Mouse (Mus musculus): ENCODE results near the gene Nhlh1. TPM values are rescaled to one million over a fixed set of nuclear protein-coding genes. Genes with fewer than 3 reads are reported as not detected.

Nhlh1 gene
- total and polyA plus RNA-seq, 3 experiments, result not detected

- no peak for DNase-seq (ENCODE audit: low read depth, low spot score)
- H3K4me3 ChIP-seq (ENCODE audit: control insufficient read depth in 1 of 2, insufficient read depth in 1 of 2, low read depth in 2 of 2, low read length in 2 of 2), result peak overlapping the region; percentile 94 to 98
- no peaks in the 10 kb centered on the region for H3K27me3 ChIP-seq (ENCODE audit: control insufficient read depth in 1 of 2, insufficient read depth in 2 of 2, low read length in 2 of 2)
- H3K79me2 ChIP-seq (ENCODE audit: control insufficient read depth, insufficient read depth, low read length, poor library complexity), result peaks cover 44% of the 10 kb centered on the region
- H3K9me3 ChIP-seq (replicated peaks; ENCODE audit: insufficient read depth, low read length), result no peaks in the 10 kb centered on the region
- peaks cover 0 to 23% of the 10 kb centered on the region in 2 experiments; a peak in 3 of 4 replicates for H3K36me3 ChIP-seq (ENCODE audit: control insufficient read depth in 1 of 2, insufficient read depth in 2 of 2, low read length in 2 of 2)
- peak overlapping the region; percentile 53 for H3K27ac ChIP-seq (ENCODE audit: control insufficient read depth, low read depth, low read length)
- TF ChIP-seq E2F4 (IDR thresholded peaks at IDR 0.05; ENCODE audit: borderline replicate concordance, low read depth, low read length), result no peak
- TF ChIP-seq POLR2A (IDR thresholded peaks at IDR 0.05; ENCODE audit: control insufficient read depth in 1 of 2, insufficient read depth in 1 of 2, low read depth in 1 of 2, low read length in 2 of 2, poor library complexity in 1 of 2), result peak in 1 of 2 experiments; percentile 82; a peak in 2 of 4 replicates
- peaks cover 8 to 9% of the 10 kb centered on the region in 2 experiments for H3K4me1 ChIP-seq (ENCODE audit: control insufficient read depth in 1 of 2, insufficient read depth in 2 of 2, low read length in 2 of 2)
- peak overlapping the region; percentile 92 for H3K9ac ChIP-seq (ENCODE audit: control insufficient read depth, low read depth, low read length, poor library complexity, severe bottlenecking)
Observed at GRCm38 (mm10) chr1:172082899-172083445, 25.6 kb upstream of the Nhlh1 start.

DNA sequence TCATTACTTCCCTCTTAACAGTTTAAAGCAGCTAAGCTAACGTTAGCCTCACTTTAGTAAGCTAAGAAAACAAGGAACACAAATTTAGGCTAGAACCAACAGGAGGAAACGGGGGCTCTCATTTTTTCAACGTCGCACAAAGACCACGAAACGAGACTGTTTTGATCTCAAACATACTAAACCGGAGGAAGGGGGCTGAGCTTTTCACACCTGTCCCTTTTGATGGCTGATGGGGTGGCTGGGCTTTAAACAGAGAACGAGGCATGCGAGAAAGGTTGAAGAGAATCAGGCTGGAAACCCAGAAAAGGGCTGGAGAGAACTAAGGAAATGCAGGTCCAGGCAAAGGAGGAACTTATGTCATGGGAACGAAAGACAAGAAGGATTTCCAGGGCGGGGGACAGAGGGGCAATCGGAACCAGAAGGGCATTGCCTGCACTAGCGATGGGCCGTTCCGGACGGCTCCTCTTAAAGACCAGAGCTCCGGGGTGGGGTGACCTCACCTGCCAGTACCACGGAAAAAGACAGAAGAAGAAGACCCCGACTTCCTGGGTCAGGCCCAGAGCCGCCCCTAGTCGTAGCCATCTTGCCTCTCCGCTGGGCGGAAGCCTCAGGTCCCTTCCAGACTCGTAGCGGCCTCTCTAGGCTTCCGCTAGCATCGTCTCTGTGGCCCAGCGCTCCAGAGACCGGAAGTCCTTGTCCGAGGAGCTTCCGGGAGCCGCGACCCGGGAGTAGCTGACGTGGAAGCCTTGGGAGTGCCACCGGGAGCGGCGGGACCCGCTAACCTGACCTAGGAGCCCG lies 24.9 kb upstream of the Nhlh1 start, which contains the start of the genes Copa and Ncstn:
Copa (plus strand) TSS at position 429 of the 798 bp plus-strand sequence.
Ncstn (minus strand) TSS at position 695 of the 798 bp plus-strand sequence.
- Histone ChIP-seq H3K4me3 (ENCODE audit: control insufficient read depth in 1 of 2, insufficient read depth in 1 of 2, low read depth in 2 of 2, low read length in 2 of 2) (peak within 1 kb of the TSS; percentile 94 to 98), H3K9me3 (replicated peaks; ENCODE audit: insufficient read depth, low read length) (no peaks in the 10 kb centered on the region), H3K79me2 (ENCODE audit: control insufficient read depth, insufficient read depth, low read length, poor library complexity) (peaks cover 44% of the 10 kb centered on the region), H3K9ac (ENCODE audit: control insufficient read depth, low read depth, low read length, poor library complexity, severe bottlenecking) (peak within 1 kb of the TSS; percentile 92), H3K36me3 (ENCODE audit: control insufficient read depth in 1 of 2, insufficient read depth in 2 of 2, low read length in 2 of 2) (peaks cover 3 to 26% of the 10 kb centered on the region in 2 experiments), H3K4me1 (ENCODE audit: control insufficient read depth in 1 of 2, insufficient read depth in 2 of 2, low read length in 2 of 2) (peaks cover 8 to 9% of the 10 kb centered on the region in 2 experiments), H3K27me3 (ENCODE audit: control insufficient read depth in 1 of 2, insufficient read depth in 2 of 2, low read length in 2 of 2) (no peaks in the 10 kb centered on the region), H3K27ac (ENCODE audit: control insufficient read depth, low read depth, low read length) (peak within 1 kb of the TSS; percentile 80)
- peak; percentile 96 for DNase-seq (ENCODE audit: low read depth, low spot score)
- no peak for TF ChIP-seq MAX (IDR thresholded peaks at IDR 0.05; ENCODE audit: low read length)
- TF ChIP-seq EP300 (IDR thresholded peaks at IDR 0.05; ENCODE audit: low read depth in 1 of 2, low read length in 2 of 2), result no peak
- TF ChIP-seq GATA1 (IDR thresholded peaks at IDR 0.05; ENCODE audit: low read depth, low read length), result no peak
- TF ChIP-seq POLR2A (IDR thresholded peaks at IDR 0.05; ENCODE audit: control insufficient read depth in 1 of 2, insufficient read depth in 1 of 2, low read depth in 1 of 2, low read length in 2 of 2, poor library complexity in 1 of 2), result peak in 1 of 2 experiments; percentile 90; a peak in 3 of 4 replicates
- peak; percentile 23; the same call in 1 of the 2 replicates for TF ChIP-seq E2F4 (IDR thresholded peaks at IDR 0.05; ENCODE audit: borderline replicate concordance, low read depth, low read length)
- TF ChIP-seq POLR2AphosphoS2 (IDR thresholded peaks at IDR 0.05; ENCODE audit: low read length), result peak; percentile 83; the same call in 1 of the 2 replicates
- TF ChIP-seq ZKSCAN1 (IDR thresholded peaks at IDR 0.05; ENCODE audit: low read depth, low read length), result no peak
- peak; percentile 81 for TF ChIP-seq TBP (IDR thresholded peaks at IDR 0.05; ENCODE audit: low read depth, low read length)
- peak; percentile 90 for TF ChIP-seq HCFC1 (IDR thresholded peaks at IDR 0.05; ENCODE audit: low read depth, low read length)
- TF ChIP-seq NRF1 (IDR thresholded peaks at IDR 0.05; ENCODE audit: insufficient read depth, low read depth, low read length, poor library complexity, severe bottlenecking), result no peak
- no peak for TF ChIP-seq CHD2 (IDR thresholded peaks at IDR 0.05; ENCODE audit: low read length)
- TF ChIP-seq UBTF (IDR thresholded peaks at IDR 0.05; ENCODE audit: borderline replicate concordance, insufficient read depth, low read depth, low read length), result no peak
- peak; percentile 61; the same call in 1 of the 2 replicates for TF ChIP-seq ZMIZ1 (IDR thresholded peaks at IDR 0.05; ENCODE audit: low read depth, low read length)
- TF ChIP-seq MAFK (IDR thresholded peaks at IDR 0.05; ENCODE audit: borderline replicate concordance, low read depth, low read length), result no peak
- peak; percentile 42 for TF ChIP-seq TCF12 (IDR thresholded peaks at IDR 0.05; ENCODE audit: low read depth, low read length)
- peak; percentile 15; the same call in 1 of the 2 replicates for TF ChIP-seq RCOR1 (IDR thresholded peaks at IDR 0.05; ENCODE audit: low read depth, low read length)
- no peak; the same call in 1 of the 2 replicates for TF ChIP-seq MAZ (IDR thresholded peaks at IDR 0.05; ENCODE audit: low read depth, low read length)
- TF ChIP-seq SMC3 (IDR thresholded peaks at IDR 0.05; ENCODE audit: low read depth, low read length), result no peak
- no peak; the same call in none of the 2 replicates for TF ChIP-seq MXI1 (IDR thresholded peaks at IDR 0.05; ENCODE audit: low read depth, low read length)
- TF ChIP-seq NELFE (IDR thresholded peaks at IDR 0.05; ENCODE audit: low read depth, low read length), result peak; percentile 82
- TF ChIP-seq USF2 (IDR thresholded peaks at IDR 0.05; ENCODE audit: borderline replicate concordance in 1 of 2, insufficient read depth in 1 of 2, low read depth in 1 of 2, low read length in 2 of 2), result no peak
- TF ChIP-seq MEF2A (IDR thresholded peaks at IDR 0.05; ENCODE audit: extremely low read depth, insufficient replicate concordance, low read depth, low read length, poor library complexity, severe bottlenecking), result no peak
- no peak for TF ChIP-seq USF1 (IDR thresholded peaks at IDR 0.05; ENCODE audit: low read depth, low read length)
- TF ChIP-seq MYC (IDR thresholded peaks at IDR 0.05; ENCODE audit: low read depth, low read length), result no peak
- no peak for TF ChIP-seq ETS1 (IDR thresholded peaks at IDR 0.05; ENCODE audit: low read depth, low read length)
- 0 out of 2 replicates have a peak, but pooled peaks have one; percentile 5 for TF ChIP-seq ZC3H11A (IDR thresholded peaks at IDR 0.05; ENCODE audit: low read depth, low read length)
- TF ChIP-seq POLR2AphosphoS5 (IDR thresholded peaks at IDR 0.05; ENCODE audit: borderline replicate concordance, low read depth, low read length), result no peak

Data from MEL (cell line).